Mouse (Mus musculus): ENCODE results near the gene Ano1. TPM values are rescaled to one million over a fixed set of nuclear protein-coding genes. Genes with fewer than 3 reads are reported as not detected.

The Ano1 gene
- total and polyA plus RNA-seq, 2 experiments from 2014 or later, result 4.6 to 8.2 TPM

DNA sequence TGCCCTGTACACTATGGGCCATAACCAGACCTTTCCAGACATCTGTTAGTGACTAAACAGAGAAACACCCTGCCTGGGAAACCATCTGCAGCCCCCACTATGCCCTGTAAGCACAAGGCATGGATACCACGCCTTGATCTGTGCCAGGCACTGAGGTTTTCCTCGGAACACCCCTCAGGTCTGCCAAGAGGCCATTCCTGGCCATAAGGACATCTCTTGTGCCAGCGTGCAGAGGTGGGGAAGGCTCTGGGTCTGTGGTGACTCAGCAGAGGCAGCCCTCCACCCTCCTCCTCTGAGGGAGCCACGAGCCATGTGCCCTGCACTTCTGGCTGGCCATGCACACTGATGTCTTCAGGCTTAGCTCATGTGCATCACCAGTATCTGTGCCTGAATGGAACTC, 138.9 kb downstream of the Ano1 start:
- 70% methylated on average over 4 of the region's 4 CpGs for WGBS
- Histone ChIP-seq H3K9ac (no peak overlapping the region), H3K36me3 (ENCODE audit: insufficient read depth) (no peaks in the 10 kb centered on the region), H3K27ac (ENCODE audit: low read depth, low read length) (no peak overlapping the region), H3K4me2 (ENCODE audit: low read depth) (no peak overlapping the region), H3K4me3 (ENCODE audit: low read depth, low read length) (no peak overlapping the region), H3K27me3 (ENCODE audit: insufficient read depth, low read length) (no peaks in the 10 kb centered on the region), H3K4me1 (ENCODE audit: insufficient read depth) (no peaks in the 10 kb centered on the region), H3K9me3 (ENCODE audit: low read length) (no peaks in the 10 kb centered on the region)
- no peak for TF ChIP-seq CTCF (IDR thresholded peaks at IDR 0.05; ENCODE audit: low read depth)
- ATAC-seq (no peak), DNase-seq (no peak)

DNA sequence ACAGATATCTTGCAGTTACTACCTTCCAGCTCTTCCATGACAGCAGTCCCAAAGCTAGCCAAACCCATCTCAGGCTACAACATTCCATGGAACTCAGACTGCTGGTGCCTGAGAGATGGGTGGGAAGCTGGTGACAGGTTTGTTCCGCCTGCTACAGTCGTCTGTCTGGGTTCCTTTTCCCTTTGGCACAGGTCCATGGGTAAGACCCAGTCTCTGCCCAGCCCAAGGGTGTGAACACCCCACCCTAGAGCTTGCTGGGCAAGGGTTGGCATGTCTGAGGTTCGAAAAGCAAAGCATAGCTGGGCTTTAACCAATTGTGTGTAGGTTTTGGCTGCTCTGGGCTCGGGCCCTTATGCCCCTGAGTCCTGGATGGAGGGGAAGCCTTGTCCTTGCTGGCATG, 139.4 kb downstream of the Ano1 start:
- Histone ChIP-seq H3K4me3 (ENCODE audit: low read depth, low read length) (no peak overlapping the region), H3K9ac (no peak overlapping the region), H3K27ac (ENCODE audit: low read depth, low read length) (no peak overlapping the region), H3K4me2 (ENCODE audit: low read depth) (no peak overlapping the region), H3K9me3 (ENCODE audit: low read length) (no peaks in the 10 kb centered on the region), H3K27me3 (ENCODE audit: insufficient read depth, low read length) (no peaks in the 10 kb centered on the region), H3K4me1 (ENCODE audit: insufficient read depth) (no peaks in the 10 kb centered on the region), H3K36me3 (ENCODE audit: insufficient read depth) (no peaks in the 10 kb centered on the region)
- DNase-seq, result no peak
- TF ChIP-seq CTCF (IDR thresholded peaks at IDR 0.05; ENCODE audit: low read depth), result no peak
- WGBS, result 70% methylated on average over 4 of the region's 4 CpGs
- no peak for ATAC-seq

DNA sequence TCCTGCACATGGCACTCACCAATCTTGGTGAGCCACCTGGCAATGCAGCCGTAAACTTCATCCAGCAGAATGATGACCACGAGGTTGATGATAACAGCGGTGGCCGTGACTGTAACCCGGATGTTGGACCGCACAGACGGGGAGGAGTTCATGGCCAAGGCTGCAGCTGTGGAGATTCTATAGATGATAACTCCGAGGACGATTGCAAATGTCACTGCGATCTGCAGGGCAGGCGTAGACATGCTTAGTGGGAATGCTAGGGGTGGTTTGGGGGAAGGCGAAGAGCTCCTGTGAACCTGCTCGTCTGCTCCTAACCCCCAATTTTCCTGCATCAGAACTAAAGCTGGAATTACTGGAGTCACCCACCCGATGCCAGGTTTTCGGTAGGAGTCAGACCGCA, 140.2 kb downstream of the Ano1 start:
- H3K4me2 ChIP-seq (ENCODE audit: low read depth), result no peak overlapping the region
- H3K9me3 ChIP-seq (ENCODE audit: low read length), result no peaks in the 10 kb centered on the region
- ATAC-seq (no peak), DNase-seq (no peak)
- no peak overlapping the region for H3K4me3 ChIP-seq (ENCODE audit: low read depth, low read length)
- H3K27me3 ChIP-seq (ENCODE audit: insufficient read depth, low read length), result no peaks in the 10 kb centered on the region
- no peak overlapping the region for H3K9ac ChIP-seq
- no peak overlapping the region for H3K27ac ChIP-seq (ENCODE audit: low read depth, low read length)
- no peaks in the 10 kb centered on the region for H3K36me3 ChIP-seq (ENCODE audit: insufficient read depth)
- WGBS, result 92% methylated on average over 16 of the region's 16 CpGs
- H3K4me1 ChIP-seq (ENCODE audit: insufficient read depth), result no peaks in the 10 kb centered on the region
- no peak for TF ChIP-seq CTCF (IDR thresholded peaks at IDR 0.05; ENCODE audit: low read depth)

DNA sequence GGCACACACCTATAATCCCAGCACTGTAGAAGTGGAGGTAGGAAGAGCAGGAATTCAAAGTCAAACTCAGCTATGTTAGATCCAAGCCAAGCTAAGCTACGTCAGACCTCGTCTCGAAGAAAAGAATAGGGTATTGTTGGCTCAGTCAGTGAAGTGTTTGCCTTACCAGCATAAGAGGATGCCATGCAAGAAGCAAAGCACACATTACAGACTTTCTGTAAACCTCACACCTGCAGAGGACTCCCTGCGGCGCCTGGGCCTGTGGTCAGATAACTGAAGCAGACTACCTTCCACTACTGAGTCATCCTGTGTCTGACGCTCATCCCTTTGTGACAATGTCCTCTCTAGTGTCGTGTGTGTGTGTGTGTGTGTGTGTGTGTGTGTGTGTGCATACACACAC, 142.2 kb downstream of the Ano1 start:
- no peak for DNase-seq
- Histone ChIP-seq H3K4me1 (ENCODE audit: insufficient read depth) (no peaks in the 10 kb centered on the region), H3K27ac (ENCODE audit: low read depth, low read length) (no peak overlapping the region), H3K27me3 (ENCODE audit: insufficient read depth, low read length) (no peaks in the 10 kb centered on the region), H3K36me3 (ENCODE audit: insufficient read depth) (no peaks in the 10 kb centered on the region), H3K9ac (no peak overlapping the region), H3K9me3 (ENCODE audit: low read length) (no peaks in the 10 kb centered on the region), H3K4me3 (ENCODE audit: low read depth, low read length) (no peak overlapping the region), H3K4me2 (ENCODE audit: low read depth) (no peak overlapping the region)
- ATAC-seq, result no peak
- TF ChIP-seq CTCF (IDR thresholded peaks at IDR 0.05; ENCODE audit: low read depth), result no peak
- WGBS, result 87% methylated on average over 7 of the region's 7 CpGs

- Histone ChIP-seq H3K4me3 (ENCODE audit: low read depth, low read length) (no peak overlapping the region), H3K36me3 (ENCODE audit: insufficient read depth) (no peaks in the 10 kb centered on the region), H3K27me3 (ENCODE audit: insufficient read depth, low read length) (no peaks in the 10 kb centered on the region), H3K27ac (ENCODE audit: low read depth, low read length) (no peak overlapping the region), H3K9me3 (ENCODE audit: low read length) (no peaks in the 10 kb centered on the region), H3K9ac (no peak overlapping the region), H3K4me1 (ENCODE audit: insufficient read depth) (no peaks in the 10 kb centered on the region), H3K4me2 (ENCODE audit: low read depth) (no peak overlapping the region)
- ATAC-seq, result no peak
- 94% methylated on average over 15 of the region's 15 CpGs for WGBS
- no peak for DNase-seq
- TF ChIP-seq CTCF (IDR thresholded peaks at IDR 0.05; ENCODE audit: low read depth), result peak; percentile 13; the same call in 1 of the 2 replicates
Measured at GRCm38 (mm10) chr7:144607862-144608261, 143.9 kb downstream of the Ano1 start.

- TF ChIP-seq CTCF (IDR thresholded peaks at IDR 0.05; ENCODE audit: low read depth), result no peak
Measured at GRCm38 (mm10) chr7:144604735-144605134, 147.0 kb downstream of the Ano1 start.

DNA sequence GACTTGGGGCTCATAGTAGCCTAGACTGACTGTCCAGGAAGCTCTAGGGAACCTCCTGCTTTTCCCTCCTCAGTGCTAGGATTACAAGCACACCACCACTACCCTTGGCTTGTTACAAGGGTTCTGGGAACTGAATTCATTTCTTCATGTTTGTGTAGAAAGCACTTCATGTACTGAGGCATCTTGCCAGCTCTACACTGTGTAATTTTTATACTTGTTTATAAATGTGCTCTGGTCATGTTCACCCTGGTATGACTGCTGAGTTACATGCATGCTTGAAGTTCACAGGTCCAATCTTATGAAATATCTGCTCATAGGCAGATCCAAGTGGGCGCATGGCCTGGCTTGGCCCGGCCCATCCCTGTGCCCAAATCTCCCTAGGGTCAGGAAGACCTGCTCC, 147.5 kb downstream of the Ano1 start:
- Histone ChIP-seq H3K36me3 (ENCODE audit: insufficient read depth) (no peaks in the 10 kb centered on the region), H3K9me3 (ENCODE audit: low read length) (no peaks in the 10 kb centered on the region), H3K9ac (no peak overlapping the region), H3K4me3 (ENCODE audit: low read depth, low read length) (no peak overlapping the region), H3K4me2 (ENCODE audit: low read depth) (no peak overlapping the region), H3K27me3 (ENCODE audit: insufficient read depth, low read length) (no peaks in the 10 kb centered on the region), H3K4me1 (ENCODE audit: insufficient read depth) (no peaks in the 10 kb centered on the region), H3K27ac (ENCODE audit: low read depth, low read length) (no peak overlapping the region)
- ATAC-seq (no peak), DNase-seq (no peak)
- no peak for TF ChIP-seq CTCF (IDR thresholded peaks at IDR 0.05; ENCODE audit: low read depth)
- WGBS, result 98% methylated on average over 2 of the region's 2 CpGs

More at GRCm38 (mm10) chr7:144604735-144605134, 147.0 kb downstream of the Ano1 start:
- no peaks in the 10 kb centered on the region for H3K9me3 ChIP-seq (ENCODE audit: low read length)
- H3K4me1 ChIP-seq (ENCODE audit: insufficient read depth), result no peaks in the 10 kb centered on the region
- ATAC-seq (no peak), DNase-seq (no peak)
- H3K27me3 ChIP-seq (ENCODE audit: insufficient read depth, low read length), result no peaks in the 10 kb centered on the region
- H3K4me3 ChIP-seq (ENCODE audit: low read depth, low read length), result no peak overlapping the region
- 80% methylated on average over 4 of the region's 4 CpGs for WGBS
- H3K4me2 ChIP-seq (ENCODE audit: low read depth), result no peak overlapping the region
- H3K36me3 ChIP-seq (ENCODE audit: insufficient read depth), result no peaks in the 10 kb centered on the region
- H3K27ac ChIP-seq (ENCODE audit: low read depth, low read length), result no peak overlapping the region
- no peak overlapping the region for H3K9ac ChIP-seq

Measured in forebrain, postnatal 0 days (tissue).